Mouse (Mus musculus) stomach, postnatal 0 days (tissue): Measurements from ENCODE around the gene BC107364.

Experiments used
- CTCF ChIP-seq: IDR thresholded peaks from 2 replicates; pipeline ENCODE4 v1.5.1; 2016; ENCODE audit warnings: antibody characterized with exemption, low read depth, mild to moderate bottlenecking, moderate library complexity
- EP300 ChIP-seq: optimal IDR thresholded peaks from 2 replicates; pipeline ENCODE3; 2016; ENCODE audit warnings: antibody characterized with exemption

- TF ChIP-seq CTCF, result no peak
- TF ChIP-seq EP300, result no peak
These were observed 43.5 kb upstream of the BC107364 start for GRCm38 (mm10) chr3:96495490-96496210.
